Mouse (Mus musculus) G1E (cell line): Measurements from ENCODE around the gene Proca1.

Experiments used
- CTCF ChIP-seq: IDR thresholded peaks from 2 replicates; pipeline ENCODE4 v1.5.1; 2012; ENCODE audit warnings: low read depth, low read length, inconsistent platforms, mixed read lengths
- TAL1 ChIP-seq: conservative IDR thresholded peaks from 2 replicates; pipeline ENCODE4 v1.6.1; 2012; ENCODE audit warnings: low read depth, low read length, inconsistent platforms, mixed read lengths

GRCm38 (mm10) chr11:78176402-78176862 lies 16.8 kb upstream of the Proca1 start, which contains the start of the genes Nek8 and Tlcd1:
- TF ChIP-seq CTCF (no peak), TAL1 (no peak)
